Mouse (Mus musculus): ENCODE data around the gene Sh3glb2.

- TF ChIP-seq POLR2A (IDR thresholded peaks at IDR 0.05; ENCODE audit: insufficient read depth, low read depth, low read length) (no peak), CTCF (IDR thresholded peaks at IDR 0.05) (no peak)
Observed at GRCm38 (mm10) chr2:30365281-30366069, 6.3 kb upstream of the Sh3glb2 start.

Data from heart, adult 2 months (tissue).